Mouse (Mus musculus): ENCODE measurements at regions not wholly inside any gene's neighbourhood (a gene's known extent, or its start where the extent isn't known, plus 50 kb on each side); places are given as distances from the start of the nearest gene placed in this dataset.

GRCm38 (mm10) chr11:17324651-17325050 lies 67.3 kb downstream of the C1d start:
- no peak for DNase-seq (ENCODE audit: low spot score in 2 of 2)

DNA sequence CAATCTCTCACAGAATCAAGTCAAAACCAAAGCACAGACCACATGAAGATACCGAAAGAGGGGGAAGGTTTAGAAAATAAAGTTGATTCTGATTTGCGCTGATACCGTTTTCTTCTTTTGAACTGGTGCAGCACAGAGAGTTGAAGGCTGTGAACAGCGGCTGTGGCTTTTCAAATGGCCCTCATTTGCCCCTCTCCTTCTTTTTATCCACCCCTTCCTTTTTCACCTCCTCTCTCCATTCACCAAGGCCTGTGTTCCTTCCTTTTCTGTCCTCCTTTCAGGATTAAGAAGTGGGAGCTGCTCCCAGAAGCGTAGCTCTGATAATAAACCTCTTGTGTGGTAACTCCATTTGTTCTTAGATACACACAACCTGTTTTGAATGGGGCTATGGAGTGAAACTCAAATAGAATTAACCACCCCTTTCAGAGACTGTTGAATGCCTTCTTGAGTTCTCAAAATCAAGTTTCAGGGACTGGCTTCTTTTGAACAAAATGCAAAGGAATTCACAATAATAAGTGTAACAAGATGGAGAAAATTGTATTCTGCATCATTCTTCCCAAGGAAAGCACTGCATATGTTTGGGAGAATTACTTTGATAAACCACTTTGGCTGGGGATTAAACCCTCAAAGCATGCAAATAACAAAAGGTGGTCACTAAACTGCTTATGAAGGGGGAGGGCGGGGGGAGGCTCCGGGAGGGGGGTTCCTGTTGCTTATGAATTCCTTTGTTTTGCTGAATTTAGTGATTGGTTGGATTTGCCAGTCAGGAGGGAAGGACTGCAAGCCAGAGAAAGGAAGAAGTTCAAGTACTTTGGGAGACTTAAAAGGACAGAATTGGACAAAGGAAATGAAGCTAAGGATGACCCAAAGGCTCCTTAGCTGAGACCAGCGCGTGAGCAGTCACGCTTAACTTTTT lies 68.6 kb downstream of the C1d start:
- no peak for DNase-seq (ENCODE audit: low spot score in 2 of 2)

DNA sequence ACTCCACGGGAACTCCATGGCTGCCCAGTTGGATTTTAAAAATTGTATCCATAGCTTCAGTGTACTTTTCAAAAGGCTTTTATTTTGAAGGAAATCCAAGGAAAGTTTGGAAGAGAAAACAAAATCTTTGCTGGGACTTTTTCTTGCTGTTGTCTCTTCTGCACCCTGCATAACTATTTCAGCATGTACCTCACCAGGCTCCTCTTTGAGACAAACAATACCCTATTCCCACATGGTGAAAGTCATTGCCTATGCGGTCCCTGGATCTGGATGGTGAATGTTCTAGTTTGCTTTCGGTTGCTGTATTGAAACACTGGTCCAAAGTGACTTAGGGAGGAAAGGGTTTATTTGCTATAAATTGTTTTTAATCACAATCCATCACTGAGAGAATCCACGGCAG lies 69.3 kb downstream of the C1d start:
- no peak for DNase-seq (ENCODE audit: low spot score in 2 of 2)

GRCm38 (mm10) chr11:17351476-17351875 lies 94.1 kb downstream of the C1d start:
- no peak for DNase-seq (ENCODE audit: low spot score in 2 of 2)

GRCm38 (mm10) chr11:17352148-17353130 lies 95.1 kb downstream of the C1d start:
- no peak for DNase-seq (ENCODE audit: low spot score in 2 of 2)

GRCm38 (mm10) chr11:17359698-17360254 lies 102.4 kb downstream of the C1d start:
- DNase-seq (ENCODE audit: low spot score in 2 of 2) = no peak

- DNase-seq (ENCODE audit: low spot score in 2 of 2) = no peak
Observed at GRCm38 (mm10) chr11:17377859-17378258, 120.5 kb downstream of the C1d start.

GRCm38 (mm10) chr11:17386756-17387155 lies 129.4 kb downstream of the C1d start:
- no peak for DNase-seq (ENCODE audit: low spot score in 2 of 2)

DNA sequence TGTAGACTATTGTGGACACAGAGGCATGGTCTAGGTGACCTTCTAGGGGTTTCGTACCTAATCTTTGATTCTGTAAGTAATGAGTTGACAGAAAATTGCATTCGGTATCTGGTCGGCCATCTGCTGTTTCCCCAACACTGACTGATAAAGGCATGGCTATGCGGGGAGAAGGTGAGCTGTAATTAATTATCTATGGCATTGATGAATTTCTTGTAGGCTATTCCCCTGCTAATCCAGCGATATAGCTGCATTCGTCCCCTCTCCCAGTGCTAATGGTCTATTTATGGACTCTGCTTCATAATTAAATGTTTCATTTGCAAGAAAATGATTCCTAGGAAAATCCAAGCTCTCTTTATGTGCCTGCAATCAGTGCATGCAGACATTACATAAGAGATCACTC lies 136.5 kb downstream of the C1d start:
- no peak for DNase-seq (ENCODE audit: low spot score in 2 of 2)

DNA sequence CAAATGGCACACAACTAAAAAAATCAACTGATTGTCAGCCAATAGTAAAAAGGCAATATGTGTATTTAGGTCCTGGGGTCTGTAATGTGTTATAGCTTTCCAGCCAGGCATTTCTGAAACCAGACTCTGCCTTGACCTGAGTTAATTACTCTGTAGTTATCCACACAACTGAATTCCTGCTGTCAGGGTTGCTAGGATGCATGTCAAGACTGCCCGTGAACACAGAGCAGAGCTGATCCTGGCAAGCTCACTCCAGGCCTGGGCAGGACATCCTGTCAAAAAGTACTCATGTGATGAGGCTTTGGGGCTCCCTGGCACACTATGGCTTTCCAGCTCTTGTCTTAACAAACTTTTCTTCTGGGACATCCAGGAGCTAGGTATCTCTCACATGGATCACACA lies 157.2 kb downstream of the C1d start:
- no peak for DNase-seq (ENCODE audit: low spot score in 2 of 2)

- no peak for DNase-seq (ENCODE audit: low spot score in 2 of 2)
Observed at GRCm38 (mm10) chr11:17415144-17415543, 157.8 kb downstream of the C1d start.

GRCm38 (mm10) chr11:17417656-17418289 lies 160.4 kb downstream of the C1d start:
- no peak for DNase-seq (ENCODE audit: low spot score in 2 of 2)

- no peak for DNase-seq (ENCODE audit: low spot score in 2 of 2)
Observed at GRCm38 (mm10) chr11:17442133-17442532, 184.8 kb downstream of the C1d start.

- no peak for DNase-seq (ENCODE audit: low spot score in 2 of 2)
Observed at GRCm38 (mm10) chr11:17449289-17449688, 191.9 kb downstream of the C1d start.

GRCm38 (mm10) chr11:17450360-17451045 lies 193.1 kb downstream of the C1d start:
- no peak for DNase-seq (ENCODE audit: low spot score in 2 of 2)

GRCm38 (mm10) chr11:17451451-17451850 lies 194.1 kb downstream of the C1d start:
- DNase-seq (ENCODE audit: low spot score in 2 of 2) = no peak

DNA sequence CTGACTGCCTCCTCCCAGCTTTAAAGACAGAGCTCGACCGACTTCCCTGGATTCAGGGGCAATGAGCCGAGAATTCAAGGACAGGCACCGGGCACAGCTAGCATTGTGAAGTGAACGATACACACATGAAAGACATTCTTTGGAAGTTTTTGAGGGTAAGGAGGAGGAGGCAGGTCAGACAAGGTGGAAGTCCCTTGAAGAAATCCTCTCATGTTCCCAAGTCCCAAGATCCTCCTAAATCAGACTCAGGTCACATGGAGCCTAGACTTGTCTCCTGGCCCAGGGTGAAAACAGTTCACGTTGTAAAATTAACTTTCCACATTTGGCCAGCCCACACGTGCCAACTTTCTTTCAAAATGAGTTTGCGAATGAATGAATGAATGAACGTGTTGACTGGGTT lies 196.2 kb downstream of the C1d start:
- no peak for DNase-seq (ENCODE audit: low spot score in 2 of 2)

- DNase-seq (ENCODE audit: low spot score in 2 of 2) = no peak
Observed at GRCm38 (mm10) chr11:17458946-17459345, 201.6 kb downstream of the C1d start.

- DNase-seq (ENCODE audit: low spot score in 2 of 2) = no peak
Observed at GRCm38 (mm10) chr11:17460024-17460919, 202.9 kb downstream of the C1d start.

DNA sequence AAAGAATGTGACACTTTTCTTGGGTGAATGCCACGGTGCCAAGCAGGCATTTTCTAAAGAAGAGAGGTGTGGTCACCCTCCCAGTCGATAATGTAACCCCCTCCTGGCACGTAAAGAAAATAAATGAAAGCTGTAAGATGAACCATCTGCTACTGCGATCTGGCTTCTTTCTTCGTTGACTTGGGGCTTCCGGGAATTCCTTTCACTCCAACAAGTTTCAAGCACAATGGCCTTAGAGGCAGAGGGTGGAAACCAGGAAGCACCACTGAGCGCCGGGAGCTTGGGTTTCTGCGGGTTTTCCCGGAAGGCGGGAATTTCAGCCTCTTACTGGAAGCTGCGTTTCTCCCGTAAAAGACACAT lies 203.5 kb downstream of the C1d start:
- DNase-seq (ENCODE audit: low spot score in 2 of 2) = no peak
